Comparison of ENCODE assay signal across 18 mouse cellular contexts in the genomic region with DNA sequence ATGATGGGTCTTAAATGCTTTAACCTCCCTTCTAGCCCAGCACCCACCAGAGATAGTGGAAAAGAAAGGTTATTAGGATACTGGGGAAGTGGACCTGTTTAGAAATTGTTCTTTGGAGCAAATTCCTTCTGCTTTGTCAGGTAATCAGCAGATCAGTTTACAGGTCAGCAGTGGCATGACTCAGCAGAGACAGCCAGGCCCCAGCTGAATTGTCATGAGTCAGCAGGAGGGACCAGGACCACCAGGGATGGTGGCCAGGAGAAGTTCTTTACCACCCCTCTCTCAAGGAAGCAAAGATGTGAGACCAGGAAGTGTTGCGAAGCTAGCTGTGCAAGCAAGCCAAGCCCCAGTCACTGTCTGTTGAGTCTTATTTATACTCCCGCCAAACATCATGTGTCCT. TPM values are rescaled to one million over a fixed set of nuclear protein-coding genes. Genes with fewer than 3 reads are reported as not detected.
DNase-seq lines count a peak whose midpoint lies in the region; ATAC-seq and TF ChIP-seq lines count a peak whose summit lies in the region.
"Had no signal": no experiment of that assay in that cellular context is flagged by ENCODE, and none has a peak within 500 bp of the region (broad histone marks: within the 10 kb centered on the region; RNA-seq: fewer than 3 reads in every experiment).

No protein-coding gene starts in this region.

- H3K9me3 ChIP-seq in ES-E14 (ENCODE audit: control insufficient read depth, insufficient read depth, low read depth, low read length): no peaks in the 10 kb centered on the region
- H3K9me3 ChIP-seq: embryonic facial prominence, embryonic 13.5 days; neural tube, embryonic 12.5 days had no signal

- H3K27ac ChIP-seq in ES-E14 (ENCODE audit: insufficient read depth, low read depth, low read length, poor library complexity, severe bottlenecking): no peak overlapping the region
- H3K27ac ChIP-seq: embryonic facial prominence, embryonic 13.5 days; neural tube, embryonic 12.5 days; stomach, postnatal 0 days had no signal

- H3K36me3 ChIP-seq in ES-E14 (ENCODE audit: control insufficient read depth, insufficient read depth, low read length, poor library complexity, severe bottlenecking): no peaks in the 10 kb centered on the region
- H3K36me3 ChIP-seq: embryonic facial prominence, embryonic 13.5 days; neural tube, embryonic 12.5 days had no signal

- DNase-seq in 416B (ENCODE audit: low read depth): peak; percentile 58
- no peak for DNase-seq in ES-E14 (ENCODE audit: low read depth, low spot score)
- no peak for DNase-seq in cerebellum, adult 18-20 months
- no peak for DNase-seq in cerebellum, adult 9-11 months
- DNase-seq in embryo, embryonic 10 days (ENCODE audit: low spot score): no peak
- DNase-seq: adrenal gland, postnatal 10 days; cerebellum, adult 11-12 months; gastrocnemius, postnatal 14 days; kidney, adult 2 months; kidney, postnatal 36 days; right cerebral cortex, postnatal 25 days; thymus, postnatal 25 days had no signal

- no peak overlapping the region for H3K4me3 ChIP-seq in ES-E14 (ENCODE audit: insufficient read depth in 1 of 2, low read depth in 1 of 2, low read length in 2 of 2, poor library complexity in 1 of 2, severe bottlenecking in 1 of 2)
- H3K4me3 ChIP-seq: embryonic facial prominence, embryonic 13.5 days; neural tube, embryonic 12.5 days had no signal

- H3K9ac ChIP-seq in ES-E14 (ENCODE audit: insufficient read depth, low read depth, low read length, poor library complexity, severe bottlenecking): no peak overlapping the region
- H3K9ac ChIP-seq: embryonic facial prominence, embryonic 13.5 days; neural tube, embryonic 12.5 days had no signal

- ATAC-seq in erythroid progenitor cell, adult 5-6 weeks (replicated peaks; ENCODE audit: low FRiP score, poor library complexity, severe bottlenecking): 0 out of 2 replicates have a peak, but pooled peaks have one; percentile 42
- ATAC-seq in megakaryocyte, adult 5-6 weeks (ENCODE audit: poor library complexity, severe bottlenecking): peak; percentile 21; the same call in 1 of the 2 replicates
- ATAC-seq: lung, postnatal 0 days had no signal

- H3K4me1 ChIP-seq in ES-E14 (ENCODE audit: control insufficient read depth in 2 of 2, insufficient read depth in 2 of 2, low read length in 2 of 2, poor library complexity in 1 of 2): peaks cover 0 to 3% of the 10 kb centered on the region in 2 experiments; a peak in 1 of 4 replicates
- H3K4me1 ChIP-seq: neural tube, embryonic 12.5 days had no signal

- in situ Hi-C loops in ES-E14 (cut with MboI; ENCODE audit: low sequenced_read_pairs in 2 of 2, unreplicated experiment in 2 of 2): no loop called here

TF ChIP-seq in ES-E14, 5 proteins besides CTCF, POLR2A, EP300 and RAD21:
- TF ChIP-seq ZNF384 (IDR thresholded peaks at IDR 0.05; ENCODE audit: low read depth, low read length): no peak
- peak; percentile 91 for TF ChIP-seq MAFK (IDR thresholded peaks at IDR 0.05; ENCODE audit: insufficient read depth, low read depth, low read length)
TF ChIP-seq in ES-E14: peak in this region for 1.

RNA-seq across cellular contexts. Expression of a gene that starts 18.2 kb away (rescaled TPM):
- 24.5 and 25.2 TPM in 2 replicates for total RNA-seq in ES-E14 (2012; rRNA removed)
- 15.9 and 34.0 TPM in 2 replicates for total RNA-seq in erythroid progenitor cell, adult 5-6 weeks (2015; ENCODE audit: low replicate concordance)
- 40.9 and 56.0 TPM in 2 replicates for total RNA-seq in erythroid progenitor cell, adult 5-6 weeks (2017; ENCODE audit: low replicate concordance)
- 45.5 and 46.0 TPM in 2 replicates for total RNA-seq in megakaryocyte, adult 5-6 weeks (2015)
- total RNA-seq in megakaryocyte, adult 5-6 weeks (2017): 52.5 and 62.5 TPM in 2 replicates
